Mouse (Mus musculus) forebrain, embryonic 11.5 days (tissue): ENCODE data around the gene Drd4. TPM values are rescaled to one million over a fixed set of nuclear protein-coding genes. Genes with fewer than 3 reads are reported as not detected.

Experiments used
- ATAC-seq: fragments of 200-750 bp; cut with Nextera tagmentation; replicated peaks from 2 replicates; pipeline ENCODE4 v1.8.0; 2017; ENCODE audit warnings: moderate TSS enrichment; ENCODE audit not compliant: low FRiP score
- DNase-seq: peaks from one replicate; pipeline ENCODE4 v3.0.0-alpha.2; 2017; ENCODE audit warnings: low spot score
- H3K27ac ChIP-seq: fragments of 300-500 bp; sonication (generic); 2 replicates; pipeline ENCODE4 v1.5.1; 2014; ENCODE audit warnings: low read depth, low read length
- H3K27me3 ChIP-seq: fragments of 300-500 bp; sonication (generic); 2 replicates; pipeline ENCODE4 v1.6.1; 2014; ENCODE audit warnings: mild to moderate bottlenecking, low read length, mixed read lengths; ENCODE audit not compliant: control insufficient read depth, insufficient read depth
- H3K36me3 ChIP-seq: fragments of 300-500 bp; sonication (generic); 2 replicates; pipeline ENCODE4 v1.6.1; 2014; ENCODE audit warnings: mild to moderate bottlenecking, low read length, moderate library complexity, mixed read lengths; ENCODE audit not compliant: control insufficient read depth, insufficient read depth
- H3K4me1 ChIP-seq: fragments of 300-500 bp; sonication (generic); replicated peaks from 2 replicates; pipeline ENCODE4 v1.6.1; 2014; ENCODE audit warnings: low read length, mixed read lengths; ENCODE audit not compliant: control insufficient read depth, insufficient read depth
- H3K4me2 ChIP-seq: fragments of 300-500 bp; sonication (generic); 2 replicates; pipeline ENCODE4 v1.6.1; 2014; ENCODE audit warnings: low read depth, mild to moderate bottlenecking, low read length, moderate library complexity, mixed read lengths; ENCODE audit not compliant: severe bottlenecking
- H3K4me3 ChIP-seq: fragments of 300-500 bp; sonication (generic); 2 replicates; pipeline ENCODE4 v1.5.1; 2014; ENCODE audit warnings: low read depth, low read length
- H3K9ac ChIP-seq: fragments of 300-500 bp; sonication (generic); 2 replicates; pipeline ENCODE4 v1.6.1; 2014; ENCODE audit warnings: low read length
- H3K9me3 ChIP-seq: fragments of 300-500 bp; sonication (generic); 2 replicates; pipeline ENCODE4 v1.6.1; 2016; ENCODE audit warnings: low read length, mixed read lengths; ENCODE audit not compliant: control insufficient read depth
- WGBS: fragments of 180-500 bp; shearing (Covaris S2); extraction: QIAGEN DNeasy Blood & Tissue Kit; methylation state at CpG from one replicate; pipeline ENCODE4 v1.1.7; 2014; 5-methylcytosine and 5-hydroxymethylcytosine counted together
- polyA plus RNA-seq: library from polyadenylated mRNA; unstranded; fragments of >200 nt; fragmentation: Nextera tagmentation; extraction: Ambion mirVana; gene quantifications from 2 replicates; pipeline ENCODE4 v1.2.1, GENCODE M21; 2014

Gene Drd4
- polyA plus RNA-seq, 1 experiment from 2014 or later, result 0.43 TPM

- H3K27ac ChIP-seq, result no peak overlapping the region
- H3K9me3 ChIP-seq, result no peaks in the 10 kb centered on the region
- no peak for ATAC-seq
- H3K4me3 ChIP-seq, result no peak overlapping the region
- peaks cover 7% of the 10 kb centered on the region for H3K27me3 ChIP-seq
- H3K9ac ChIP-seq, result no peak overlapping the region
- 92% methylated on average over 4 of the region's 4 CpGs for WGBS
- H3K4me2 ChIP-seq, result no peak overlapping the region
- H3K4me1 ChIP-seq, result 0 out of 2 replicates have a peak, but pooled peaks cover 4% of the 10 kb centered on the region
- no peaks in the 10 kb centered on the region; the same call in 1 of the 2 replicates for H3K36me3 ChIP-seq
- DNase-seq, result no peak
Measured at GRCm38 (mm10) chr7:141335682-141336081, 43.9 kb downstream of the Drd4 start.

DNA sequence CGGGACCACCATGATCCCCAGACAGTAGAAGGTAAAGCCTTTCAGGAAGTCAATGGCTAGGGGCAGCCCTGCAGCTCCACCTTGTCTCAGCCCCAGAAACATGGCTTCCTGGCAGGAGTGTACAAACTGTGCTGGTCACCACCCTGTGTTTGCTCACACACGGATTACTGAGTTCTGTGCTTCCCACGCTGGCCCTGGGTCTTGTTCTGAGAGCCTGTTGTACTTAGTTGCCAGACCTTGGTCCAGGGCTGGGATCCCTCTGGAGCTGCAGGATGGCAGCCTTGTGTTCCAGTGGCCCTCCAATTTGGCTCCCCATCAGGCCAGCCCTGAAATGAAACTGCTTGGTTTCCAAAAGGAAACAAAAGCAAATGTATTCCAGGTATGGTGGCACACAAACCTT is 44.5 kb downstream of the Drd4 start:
- no peaks in the 10 kb centered on the region; the same call in 1 of the 2 replicates for H3K36me3 ChIP-seq
- DNase-seq, result no peak

DNA sequence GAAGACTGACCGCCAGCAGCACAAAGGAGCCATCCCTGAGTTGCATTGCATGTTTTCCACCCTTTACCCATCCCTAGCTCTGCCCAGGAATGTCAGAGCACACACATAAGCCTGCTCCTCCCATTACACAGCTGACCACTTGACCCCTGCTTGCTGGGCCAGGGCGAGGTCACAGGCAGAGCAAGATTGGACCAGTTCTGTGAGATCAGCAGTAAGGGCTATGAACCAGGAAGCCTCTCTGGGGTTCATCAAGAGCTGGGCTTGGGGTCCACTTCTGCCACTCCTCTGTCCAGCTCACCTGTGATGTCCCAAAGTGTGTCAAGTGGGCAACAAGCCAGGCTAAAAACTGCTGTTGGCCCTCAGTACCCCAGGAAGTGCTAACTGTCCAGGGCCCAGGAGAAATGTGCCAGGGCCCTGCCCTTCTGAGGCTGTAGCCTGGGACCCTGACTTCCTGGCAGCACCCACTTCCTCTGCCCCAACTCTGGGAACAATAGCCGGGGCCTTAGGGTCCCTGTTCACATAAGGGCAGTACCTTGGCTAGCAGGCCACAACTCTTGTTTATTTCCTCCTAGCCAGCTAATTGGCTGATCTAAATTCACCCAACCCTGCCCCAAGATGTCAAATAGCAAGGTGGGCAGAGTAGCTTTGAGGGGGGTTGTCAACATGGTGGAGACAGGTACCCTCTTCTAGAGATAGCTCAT is 46.1 kb downstream of the Drd4 start:
- Histone ChIP-seq H3K4me3 (no peak overlapping the region), H3K27ac (no peak overlapping the region), H3K36me3 (no peaks in the 10 kb centered on the region; the same call in 1 of the 2 replicates), H3K9me3 (no peaks in the 10 kb centered on the region), H3K27me3 (peaks cover 7% of the 10 kb centered on the region), H3K4me1 (0 out of 2 replicates have a peak, but pooled peaks cover 4% of the 10 kb centered on the region), H3K9ac (no peak overlapping the region), H3K4me2 (no peak overlapping the region)
- WGBS, result 84% methylated on average over 3 of the region's 3 CpGs
- DNase-seq (no peak), ATAC-seq (no peak)

More for the DNA sequence above, 44.5 kb downstream of the Drd4 start:
- Histone ChIP-seq H3K9ac (no peak overlapping the region), H3K27me3 (peaks cover 7% of the 10 kb centered on the region), H3K27ac (no peak overlapping the region), H3K4me1 (0 out of 2 replicates have a peak, but pooled peaks cover 4% of the 10 kb centered on the region), H3K9me3 (no peaks in the 10 kb centered on the region), H3K4me3 (no peak overlapping the region), H3K4me2 (no peak overlapping the region)
- ATAC-seq, result no peak
- 77% methylated on average over 3 of the region's 3 CpGs for WGBS

DNA sequence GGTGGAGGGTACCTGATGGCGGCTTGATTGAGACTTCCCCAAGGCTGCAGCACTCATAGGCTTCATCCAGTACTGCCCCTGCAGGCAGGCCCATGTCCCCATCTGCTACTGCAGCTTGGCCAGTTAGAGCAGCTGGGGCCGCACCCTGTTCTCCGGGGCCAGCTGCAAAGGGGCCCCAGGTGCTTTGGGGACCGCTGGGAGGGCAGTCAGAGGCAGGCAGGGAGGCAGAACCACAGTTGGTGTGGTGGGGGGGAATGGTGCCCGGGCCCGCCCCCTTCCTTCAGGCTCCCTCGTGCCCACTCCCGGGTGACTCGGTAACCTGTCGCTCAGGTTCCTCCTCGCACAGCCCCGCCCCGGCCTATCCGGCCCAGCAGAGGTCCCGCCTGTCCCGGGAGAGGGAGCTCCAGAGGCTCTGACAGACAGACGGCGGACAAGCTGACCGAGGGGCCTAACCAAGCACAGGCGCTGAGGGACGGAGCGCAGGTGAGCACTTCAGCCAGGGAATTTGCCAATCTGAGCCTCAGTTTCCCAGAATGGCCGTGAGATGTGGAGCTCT is 46.8 kb downstream of the Drd4 start, which contains the start of gene Eps8l2:
Eps8l2 (plus strand) TSS at position 305 of the 556 bp plus-strand sequence.
- H3K4me2 ChIP-seq, result peak within 1 kb of the TSS; percentile 38; the same call in 1 of the 2 replicates
- ATAC-seq (0 out of 2 replicates have a peak, but pooled peaks have one; percentile 55), DNase-seq (peak; percentile 65)
- H3K9me3 ChIP-seq, result no peaks in the 10 kb centered on the region
- no peak within 1 kb of the TSS for H3K27ac ChIP-seq
- H3K4me3 ChIP-seq, result peak within 1 kb of the TSS; percentile 0; the same call in 1 of the 2 replicates
- H3K4me1 ChIP-seq, result 0 out of 2 replicates have a peak, but pooled peaks cover 4% of the 10 kb centered on the region
- H3K27me3 ChIP-seq, result peaks cover 7% of the 10 kb centered on the region
- WGBS, result 2% methylated on average over 23 of the region's 23 CpGs
- no peaks in the 10 kb centered on the region for H3K36me3 ChIP-seq
- peak within 1 kb of the TSS; percentile 43; the same call in 1 of the 2 replicates for H3K9ac ChIP-seq

- Histone ChIP-seq H3K4me1 (0 out of 2 replicates have a peak, but pooled peaks cover 4% of the 10 kb centered on the region), H3K27ac (no peak overlapping the region), H3K9me3 (no peaks in the 10 kb centered on the region), H3K36me3 (no peaks in the 10 kb centered on the region), H3K4me2 (peak overlapping the region; percentile 38; the same call in 1 of the 2 replicates), H3K4me3 (no peak overlapping the region), H3K27me3 (peaks cover 7% of the 10 kb centered on the region), H3K9ac (peak overlapping the region; percentile 43; the same call in 1 of the 2 replicates)
- DNase-seq (no peak), ATAC-seq (no peak)
- 32% methylated on average over 20 of the region's 20 CpGs for WGBS
Measured at GRCm38 (mm10) chr7:141339215-141339920, 47.6 kb downstream of the Drd4 start.

GRCm38 (mm10) chr7:141340023-141340422 is 48.2 kb downstream of the Drd4 start:
- DNase-seq (no peak), ATAC-seq (no peak)
- H3K36me3 ChIP-seq, result no peaks in the 10 kb centered on the region
- peaks cover 7% of the 10 kb centered on the region for H3K27me3 ChIP-seq
- H3K4me2 ChIP-seq, result no peak overlapping the region
- H3K9ac ChIP-seq, result no peak overlapping the region
- no peak overlapping the region for H3K27ac ChIP-seq
- no peaks in the 10 kb centered on the region for H3K9me3 ChIP-seq
- H3K4me1 ChIP-seq, result 0 out of 2 replicates have a peak, but pooled peaks cover 4% of the 10 kb centered on the region
- no peak overlapping the region for H3K4me3 ChIP-seq
- 75% methylated on average over 7 of the region's 7 CpGs for WGBS

DNA sequence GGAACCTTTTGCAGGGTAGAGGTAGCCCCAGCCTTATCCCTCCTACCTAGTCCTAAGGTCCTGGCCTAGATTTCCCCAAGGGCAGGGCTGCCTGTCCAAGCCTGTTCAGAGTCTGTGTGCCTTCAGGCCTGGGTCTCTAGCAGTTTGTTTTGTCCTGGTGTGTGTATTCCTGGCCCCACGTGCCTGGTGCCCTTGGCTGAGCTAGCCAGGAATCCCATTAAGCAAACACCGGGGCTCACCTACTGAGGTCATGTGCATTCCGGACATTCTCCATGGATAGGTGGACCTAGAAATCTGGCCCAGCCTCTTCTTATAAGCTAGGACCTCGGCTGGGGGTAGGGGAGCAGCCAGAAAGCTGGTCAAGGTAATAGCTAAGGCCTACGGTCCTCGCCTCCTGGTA is 48.7 kb downstream of the Drd4 start:
- peaks cover 7% of the 10 kb centered on the region for H3K27me3 ChIP-seq
- H3K4me3 ChIP-seq, result no peak overlapping the region
- H3K36me3 ChIP-seq, result no peaks in the 10 kb centered on the region
- no peak overlapping the region for H3K27ac ChIP-seq
- DNase-seq (no peak), ATAC-seq (no peak)
- 82% methylated on average over 6 of the region's 6 CpGs for WGBS
- H3K4me2 ChIP-seq, result no peak overlapping the region
- no peaks in the 10 kb centered on the region for H3K9me3 ChIP-seq
- 0 out of 2 replicates have a peak, but pooled peaks cover 4% of the 10 kb centered on the region for H3K4me1 ChIP-seq
- no peak overlapping the region for H3K9ac ChIP-seq

GRCm38 (mm10) chr7:141341689-141342226 is 50.0 kb downstream of the Drd4 start:
- ATAC-seq (no peak), DNase-seq (no peak)
- H3K4me2 ChIP-seq, result no peak overlapping the region
- H3K27ac ChIP-seq, result no peak overlapping the region
- no peaks in the 10 kb centered on the region for H3K9me3 ChIP-seq
- 76% methylated on average over 10 of the region's 10 CpGs for WGBS
- H3K27me3 ChIP-seq, result peaks cover 7% of the 10 kb centered on the region
- H3K4me3 ChIP-seq, result no peak overlapping the region
- H3K9ac ChIP-seq, result no peak overlapping the region
- H3K36me3 ChIP-seq, result no peaks in the 10 kb centered on the region
- 0 out of 2 replicates have a peak, but pooled peaks cover 4% of the 10 kb centered on the region for H3K4me1 ChIP-seq
